Mouse (Mus musculus): ENCODE results near the gene Spon1.

GRCm38 (mm10) chr7:114043929-114044549 lies 278.2 kb downstream of the Spon1 start:
- no peak for TF ChIP-seq POLR2A (IDR thresholded peaks at IDR 0.05; ENCODE audit: borderline replicate concordance, insufficient read depth, low read length)
- TF ChIP-seq CTCF (IDR thresholded peaks at IDR 0.05; ENCODE audit: borderline replicate concordance, insufficient read depth, low read depth, low read length) = no peak

Measured in cerebellum, adult 2 months (tissue).